8 mouse cellular contexts compared by ENCODE assay signal in the genomic region with DNA sequence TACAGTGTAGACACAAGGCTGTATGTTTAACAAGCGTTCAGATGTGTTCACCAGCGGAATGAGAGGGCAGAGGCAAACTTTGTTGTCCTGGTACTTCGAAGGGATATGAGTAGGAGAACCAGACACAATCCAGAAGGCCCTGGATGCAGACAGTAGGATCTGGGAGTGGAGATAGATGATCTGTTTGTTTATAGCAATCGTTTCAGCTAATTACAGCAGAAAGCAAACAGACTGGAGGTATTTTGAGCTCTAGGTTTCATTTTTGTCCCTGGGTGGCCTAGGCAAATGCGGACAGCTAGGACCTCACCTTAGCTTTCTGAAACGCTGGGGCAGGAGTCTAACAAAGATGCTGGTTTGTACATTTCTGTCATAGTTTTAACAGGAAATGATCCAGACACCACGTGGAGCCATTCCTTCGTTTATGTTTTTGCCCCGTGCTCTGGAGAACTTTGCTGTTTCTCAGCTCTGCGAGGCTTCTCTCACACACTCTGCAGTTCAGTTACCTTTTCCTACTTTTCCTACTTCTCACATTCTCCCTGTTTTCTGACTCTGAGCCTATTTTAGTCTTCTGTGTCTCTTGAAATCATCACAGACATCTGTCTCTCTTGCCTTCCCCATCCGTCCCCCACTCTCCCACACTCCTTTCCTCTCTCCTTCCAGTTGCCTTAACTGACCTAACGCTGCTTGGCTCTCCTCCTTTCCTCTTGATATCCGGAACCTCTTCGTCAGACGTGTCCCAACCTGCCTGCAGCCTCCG. TPM values are rescaled to one million over a fixed set of nuclear protein-coding genes. Genes with fewer than 3 reads are reported as not detected.
DNase-seq lines count a peak whose midpoint lies in the region; ATAC-seq and TF ChIP-seq lines count a peak whose summit lies in the region.
"Had no signal": no experiment of that assay in that cellular context is flagged by ENCODE, and none has a peak within 500 bp of the region (broad histone marks: within the 10 kb centered on the region; RNA-seq: fewer than 3 reads in every experiment).

No protein-coding gene starts in this region.

- H3K4me1 ChIP-seq in kidney, adult 2 months (ENCODE audit: control insufficient read depth, insufficient read depth, low read length) = peaks cover 41% of the 10 kb centered on the region
- peaks cover 74% of the 10 kb centered on the region for H3K4me1 ChIP-seq in limb, embryonic 14.5 days (ENCODE audit: control insufficient read depth, insufficient read depth, low read length)

- no peak overlapping the region for H3K4me3 ChIP-seq in kidney, adult 2 months (ENCODE audit: insufficient read depth, low read depth, low read length)
- no peak overlapping the region for H3K4me3 ChIP-seq in C2C12 (ENCODE audit: insufficient read depth, poor library complexity, severe bottlenecking)
- no peak overlapping the region for H3K4me3 ChIP-seq in limb, embryonic 14.5 days (replicated peaks; ENCODE audit: low read length)

- no peaks in the 10 kb centered on the region for H3K36me3 ChIP-seq in kidney, adult 2 months (ENCODE audit: control insufficient read depth, insufficient read depth, low read length)
- H3K36me3 ChIP-seq in C2C12 (ENCODE audit: control insufficient read depth, insufficient read depth) = no peaks in the 10 kb centered on the region
- no peaks in the 10 kb centered on the region for H3K36me3 ChIP-seq in limb, embryonic 14.5 days (ENCODE audit: control insufficient read depth, insufficient read depth, low read length)

- no peak for DNase-seq in kidney, adult 2 months
- DNase-seq in kidney, postnatal 14 days = no peak
- DNase-seq in brain, adult 2 months (ENCODE audit: low read depth, low spot score) = peak; percentile 74
- DNase-seq in limb, embryonic 14.5 days (ENCODE audit: low spot score) = no peak
- no peak for DNase-seq in spleen, adult 18-20 months
- no peak for DNase-seq in cerebellum, postnatal 25 days

- H3K27ac ChIP-seq in kidney, adult 2 months (ENCODE audit: insufficient read depth, low read depth, low read length) = 0 out of 2 replicates have a peak overlapping the region, but pooled peaks have one; percentile 10
- H3K27ac ChIP-seq in limb, embryonic 14.5 days (replicated peaks; ENCODE audit: low read depth, low read length) = 0 out of 2 replicates have a peak overlapping the region, but pooled peaks have one; percentile 10

- no peak for TF ChIP-seq POLR2A in kidney, adult 2 months (IDR thresholded peaks at IDR 0.05; ENCODE audit: low read depth, low read length)
- TF ChIP-seq POLR2A in limb, embryonic 14.5 days (IDR thresholded peaks at IDR 0.05; ENCODE audit: borderline replicate concordance, extremely low read depth, insufficient read depth, insufficient read length) = no peak

- ATAC-seq in limb, embryonic 14.5 days (ENCODE audit: low FRiP score, low read depth) = no peak
- ATAC-seq: midbrain, embryonic 16.5 days had no signal

- no peaks in the 10 kb centered on the region for H3K79me2 ChIP-seq in C2C12 (ENCODE audit: control insufficient read depth, insufficient read depth)

- WGBS in kidney, adult 2 months = 53% methylated on average over 16 of the region's 16 CpGs
- 34% methylated on average over 16 of the region's 16 CpGs for WGBS in limb, embryonic 14.5 days

- H3K27me3 ChIP-seq in kidney, adult 2 months (replicated peaks; ENCODE audit: control insufficient read depth, insufficient read depth, low read length) = no peaks in the 10 kb centered on the region
- H3K27me3 ChIP-seq in C2C12 (ENCODE audit: control insufficient read depth, insufficient read depth, insufficient read length) = no peaks in the 10 kb centered on the region
- no peaks in the 10 kb centered on the region for H3K27me3 ChIP-seq in limb, embryonic 14.5 days (ENCODE audit: control insufficient read depth, insufficient read depth, low read length)

- H3K79me3 ChIP-seq in C2C12 (ENCODE audit: low read depth) = no peaks in the 10 kb centered on the region

- H3K4me2 ChIP-seq in limb, embryonic 14.5 days (replicated peaks; ENCODE audit: low read depth, low read length, severe bottlenecking) = no peak overlapping the region

- no peak overlapping the region for H3ac ChIP-seq in C2C12 (ENCODE audit: control insufficient read depth, insufficient read length, low read depth)

- no peaks in the 10 kb centered on the region for H3K9me3 ChIP-seq in limb, embryonic 14.5 days (ENCODE audit: control insufficient read depth, low read length)

- TF ChIP-seq CTCF in kidney, adult 2 months (conservative IDR thresholded peaks at IDR 0.05; ENCODE audit: insufficient read depth, insufficient read length, low read depth, low read length) = no peak
- no peak for TF ChIP-seq CTCF in C2C12 (IDR thresholded peaks at IDR 0.05; ENCODE audit: control insufficient read depth, insufficient read depth, insufficient read length)

- H3K9ac ChIP-seq in limb, embryonic 14.5 days (ENCODE audit: low read depth, low read length, severe bottlenecking) = no peak overlapping the region

TF ChIP-seq in C2C12, 6 proteins besides CTCF, POLR2A, EP300 and RAD21:
- TF ChIP-seq MYOG (IDR thresholded peaks at IDR 0.05; ENCODE audit: control insufficient read depth, extremely low read depth, insufficient read length) = no peak
- TF ChIP-seq USF1 (IDR thresholded peaks at IDR 0.05; ENCODE audit: low read depth) = peak; percentile 13
- TF ChIP-seq CEBPB (IDR thresholded peaks at IDR 0.05; ENCODE audit: low read depth) = no peak

RNA-seq across cellular contexts. Expression of gene Ier5, which starts 10.4 kb away (rescaled TPM):
- polyA plus RNA-seq in kidney, adult 2 months (2012; rRNA removed) = 8.6 and 9.8 TPM in 2 replicates
- polyA plus RNA-seq in C2C12 (2012; fragmentation: generic; extraction: Trizol) = 24.4 TPM
- polyA plus RNA-seq in limb, embryonic 14.5 days (2012; rRNA removed) = 25.1 and 25.3 TPM in 2 replicates
- polyA plus RNA-seq in limb, embryonic 14.5 days (2014; fragmentation: Nextera tagmentation; extraction: Ambion mirVana) = 13.6 and 16.2 TPM in 2 replicates

RNA-seq across cellular contexts. Expression of gene Mr1, which starts 57.6 kb away (rescaled TPM):
- 3.3 and 4.5 TPM in 2 replicates for polyA plus RNA-seq in kidney, adult 2 months (2012; rRNA removed)
- polyA plus RNA-seq in C2C12 (2012; fragmentation: generic; extraction: Trizol) = 1.1 TPM
- 6.9 and 8.2 TPM in 2 replicates for polyA plus RNA-seq in limb, embryonic 14.5 days (2012; rRNA removed)
- polyA plus RNA-seq in limb, embryonic 14.5 days (2014; fragmentation: Nextera tagmentation; extraction: Ambion mirVana) = 10.5 TPM in 2 replicates
